Mouse (Mus musculus) adrenal gland, adult 8-10 months (tissue): ENCODE results near the gene Nfatc2. TPM values are rescaled to one million over a fixed set of nuclear protein-coding genes. Genes with fewer than 3 reads are reported as not detected.

Source experiments
- DNase-seq: peaks from one replicate; pipeline ENCODE4 v3.0.0; 2022
- total RNA-seq, 4 experiments: library from RNA; stranded (reverse); gene quantifications; 2 replicates each; pipeline ENCODE4 v1.2.4; 2022

Nfatc2 gene
- total RNA-seq, 4 experiments from 2014 or later: 3.4 to 11.0 (median 6.3) TPM

GRCm38 (mm10) chr2:168577381-168577780, 24.1 kb downstream of the Nfatc2 start:
- no peak for DNase-seq

GRCm38 (mm10) chr2:168575834-168576233, 25.6 kb downstream of the Nfatc2 start:
- no peak for DNase-seq

GRCm38 (mm10) chr2:168574934-168575333, 26.5 kb downstream of the Nfatc2 start:
- DNase-seq: no peak

- DNase-seq: no peak
These were observed 27.6 kb downstream of the Nfatc2 start for GRCm38 (mm10) chr2:168573866-168574265.

GRCm38 (mm10) chr2:168571241-168571640, 30.2 kb downstream of the Nfatc2 start:
- DNase-seq: no peak

GRCm38 (mm10) chr2:168565538-168566253, 35.8 kb downstream of the Nfatc2 start:
- DNase-seq: no peak

GRCm38 (mm10) chr2:168563184-168563583, 38.3 kb downstream of the Nfatc2 start:
- DNase-seq: no peak

- no peak for DNase-seq
These were observed 44.4 kb downstream of the Nfatc2 start for GRCm38 (mm10) chr2:168557035-168557434.

GRCm38 (mm10) chr2:168555897-168556670, 45.4 kb downstream of the Nfatc2 start:
- no peak for DNase-seq

GRCm38 (mm10) chr2:168553541-168553961, 47.9 kb downstream of the Nfatc2 start:
- DNase-seq: no peak

GRCm38 (mm10) chr2:168552405-168552804, 49.1 kb downstream of the Nfatc2 start:
- DNase-seq: no peak

GRCm38 (mm10) chr2:168551218-168551617, 50.2 kb downstream of the Nfatc2 start:
- no peak for DNase-seq

GRCm38 (mm10) chr2:168549326-168549725, 52.1 kb downstream of the Nfatc2 start:
- DNase-seq: no peak

- no peak for DNase-seq
These were observed 53.4 kb downstream of the Nfatc2 start for GRCm38 (mm10) chr2:168548008-168548407.

GRCm38 (mm10) chr2:168545901-168546557, 55.4 kb downstream of the Nfatc2 start:
- DNase-seq: no peak

GRCm38 (mm10) chr2:168544102-168544501, 57.4 kb downstream of the Nfatc2 start:
- DNase-seq: peak; percentile 56

GRCm38 (mm10) chr2:168543026-168543425, 58.4 kb downstream of the Nfatc2 start:
- DNase-seq: no peak

- DNase-seq: no peak
These were observed 60.2 kb downstream of the Nfatc2 start for GRCm38 (mm10) chr2:168541223-168541622.

GRCm38 (mm10) chr2:168539594-168540222, 61.7 kb downstream of the Nfatc2 start:
- no peak for DNase-seq

GRCm38 (mm10) chr2:168539026-168539425, 62.4 kb downstream of the Nfatc2 start:
- DNase-seq: no peak

- DNase-seq: no peak
These were observed 69.2 kb downstream of the Nfatc2 start for GRCm38 (mm10) chr2:168532061-168532833.

- DNase-seq: no peak
These were observed 72.9 kb downstream of the Nfatc2 start for GRCm38 (mm10) chr2:168528551-168528950.
